Mouse (Mus musculus): ENCODE data around the gene Ppp1r8.

- TF ChIP-seq CTCF (IDR thresholded peaks at IDR 0.05; ENCODE audit: low read depth) (peak; percentile 41), EP300 (IDR thresholded peaks at IDR 0.05; ENCODE audit: low read depth) (no peak)
Observed at GRCm38 (mm10) chr4:132818442-132818841, 24.5 kb downstream of the Ppp1r8 start.
